Mouse (Mus musculus) gastrocnemius, postnatal 14 days (tissue): ENCODE data around the gene Zp2. TPM values are rescaled to one million over a fixed set of nuclear protein-coding genes. Genes with fewer than 3 reads are reported as not detected.

Source experiments
- DNase-seq: peaks from one replicate; pipeline ENCODE4 v3.0.0; 2021; ENCODE audit warnings: mixed read lengths
- intact Hi-C: fragments of 180-260 bp; cut with DNase I; formaldehyde crosslinking; loops from one replicate; pipeline ENCODE4 v1.15.1; 2025; ENCODE audit warnings: low total_unique reads
- total RNA-seq, 2 experiments: library from RNA; stranded (reverse); gene quantifications; 2 replicates each; pipeline ENCODE4 v1.2.3; 2021

The Zp2 gene
- total RNA-seq, 2 experiments from 2014 or later, result 0.51 to 0.84 TPM

DNA sequence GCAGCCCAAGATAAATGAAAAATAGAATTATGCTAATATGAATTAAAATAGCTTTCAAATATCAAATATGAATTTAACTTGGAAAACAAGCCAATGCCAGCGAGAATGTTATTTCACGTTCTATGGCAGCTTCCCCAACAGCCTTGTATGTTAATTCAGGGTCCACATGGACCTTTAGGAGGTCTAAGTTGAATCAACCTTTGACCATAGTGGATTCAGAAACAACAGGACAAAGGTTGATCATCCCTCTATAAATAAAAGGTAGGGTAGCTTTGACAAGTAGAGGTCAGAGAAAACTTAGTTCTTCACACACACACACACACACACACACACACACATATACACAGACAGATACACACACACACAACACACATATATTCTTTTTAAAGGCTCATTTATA is 5.8 kb upstream of the Zp2 start:
- intact Hi-C loops, result no loop called here

DNA sequence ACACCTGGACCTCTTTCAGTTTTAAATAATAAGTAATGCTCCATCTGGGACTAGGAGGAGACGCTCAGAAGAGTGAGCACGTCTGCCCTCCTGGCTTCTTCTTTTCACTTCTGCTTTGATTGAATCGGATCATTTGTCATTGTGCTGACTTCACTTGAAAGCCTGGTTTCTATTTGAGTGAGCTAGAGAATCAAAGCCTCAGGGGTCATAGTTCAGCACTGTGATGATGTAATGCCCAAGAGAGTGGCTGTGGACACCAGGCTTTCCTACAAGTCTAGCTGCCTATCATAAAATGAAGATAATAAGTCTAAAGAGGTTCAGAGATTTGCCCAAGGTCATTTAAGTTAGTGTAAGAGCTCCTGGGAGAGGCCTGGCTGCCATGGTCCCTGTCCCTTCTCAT is 5.2 kb upstream of the Zp2 start:
- intact Hi-C loops, result no loop called here
- DNase-seq, result no peak

More for the DNA sequence above, 5.8 kb upstream of the Zp2 start:
- no peak for DNase-seq

DNA sequence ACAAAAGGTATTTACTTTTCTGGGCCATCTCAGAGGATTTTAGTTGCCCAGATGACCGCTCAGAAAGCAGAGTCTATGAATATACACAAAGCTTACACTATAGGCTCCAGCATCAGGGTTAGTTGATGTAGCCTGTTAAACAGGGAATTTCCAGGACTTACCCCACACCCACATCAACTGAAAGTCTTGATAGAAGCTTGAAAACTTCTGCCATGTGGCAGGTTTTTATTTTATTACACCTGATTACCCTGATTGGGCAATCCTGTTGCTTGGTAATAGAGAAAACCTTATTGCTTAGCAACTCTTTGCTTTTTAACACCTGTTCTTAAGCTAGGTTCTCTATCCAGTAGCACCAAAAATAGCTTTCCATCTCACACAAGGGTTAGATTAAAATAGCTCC is 2.3 kb downstream of the Zp2 start:
- intact Hi-C loops, result no loop called here
- DNase-seq, result no peak

- no peak for DNase-seq
- intact Hi-C loops, result no loop called here
Measured at GRCm38 (mm10) chr7:120128951-120129350, 16.1 kb downstream of the Zp2 start.

DNA sequence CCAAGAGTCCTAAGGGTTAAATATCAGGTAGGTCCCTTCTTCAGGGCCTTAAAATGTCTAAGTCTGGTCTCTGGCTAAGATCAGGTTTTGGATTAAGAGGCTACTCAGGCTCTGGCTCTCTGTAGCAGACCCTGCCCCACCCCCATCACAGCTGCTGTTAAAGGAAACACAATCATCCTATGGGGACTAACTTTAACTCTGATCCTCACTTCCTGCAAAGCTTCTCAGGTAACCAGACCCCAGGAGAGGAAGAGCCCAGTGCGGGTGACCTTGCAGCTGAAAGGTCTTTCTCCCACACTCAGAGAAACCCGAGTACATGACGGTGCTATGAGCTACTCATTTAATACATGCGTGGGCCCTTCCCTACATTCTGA is 17.4 kb downstream of the Zp2 start:
- intact Hi-C loops, result no loop called here
- no peak for DNase-seq

- no peak for DNase-seq
- intact Hi-C loops, result no loop called here
Measured at GRCm38 (mm10) chr7:120126976-120127685, 18.0 kb downstream of the Zp2 start.

- intact Hi-C loops, result loop anchor here (2.0 kb wide), 1 partner anchor 80 kb away; no protein-coding TSS in a partner anchor
- peak; percentile 57 for DNase-seq
Measured at GRCm38 (mm10) chr7:120124844-120125243, 20.2 kb downstream of the Zp2 start.

DNA sequence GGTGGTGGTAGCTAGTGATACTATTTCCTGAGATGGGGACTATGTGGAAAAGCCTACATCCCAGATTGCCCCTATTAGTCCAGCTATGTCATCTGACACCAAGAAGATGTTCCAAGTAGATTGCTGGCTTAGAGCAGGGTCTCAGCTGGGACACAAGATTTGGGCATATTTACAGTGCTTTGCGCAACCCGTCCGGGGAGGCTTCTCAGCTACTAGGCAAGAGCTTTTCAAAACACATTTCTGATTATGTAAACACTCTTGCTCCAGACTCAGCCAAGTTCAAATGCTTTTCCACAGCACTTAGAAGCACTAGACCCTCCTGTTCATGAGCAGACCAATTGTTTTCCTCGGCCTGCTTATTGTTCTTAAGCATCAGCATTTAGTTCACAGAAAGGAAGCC is 21.3 kb downstream of the Zp2 start:
- intact Hi-C loops, result loop anchor here (2.0 kb wide), 1 partner anchor 81 kb away; no protein-coding TSS in a partner anchor
- no peak for DNase-seq

- no peak for DNase-seq
- intact Hi-C loops, result no loop called here
Measured at GRCm38 (mm10) chr7:120117529-120117928, 27.6 kb downstream of the Zp2 start.

GRCm38 (mm10) chr7:120116976-120117375 is 28.1 kb downstream of the Zp2 start:
- intact Hi-C loops, result no loop called here
- DNase-seq, result no peak

DNA sequence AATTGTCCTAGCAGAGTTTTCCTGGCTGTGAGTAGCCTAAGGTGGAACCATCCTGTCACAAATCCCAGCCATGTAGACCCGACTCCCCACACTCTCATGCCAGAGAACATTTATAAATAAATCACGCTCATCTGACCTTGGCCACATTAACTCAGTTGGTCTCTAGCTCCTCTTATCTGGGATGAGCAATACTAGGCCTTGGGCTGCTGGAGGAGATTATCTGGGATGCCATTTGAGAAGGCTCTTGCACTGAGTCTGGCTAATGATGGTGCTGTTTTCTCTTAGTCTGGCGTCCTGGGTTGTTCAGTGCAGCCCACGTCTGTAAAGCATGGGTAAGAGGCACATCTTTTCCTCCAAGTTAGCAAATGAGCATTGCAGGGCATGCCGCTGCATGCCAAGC is 35.4 kb downstream of the Zp2 start:
- intact Hi-C loops, result no loop called here
- DNase-seq, result no peak

DNA sequence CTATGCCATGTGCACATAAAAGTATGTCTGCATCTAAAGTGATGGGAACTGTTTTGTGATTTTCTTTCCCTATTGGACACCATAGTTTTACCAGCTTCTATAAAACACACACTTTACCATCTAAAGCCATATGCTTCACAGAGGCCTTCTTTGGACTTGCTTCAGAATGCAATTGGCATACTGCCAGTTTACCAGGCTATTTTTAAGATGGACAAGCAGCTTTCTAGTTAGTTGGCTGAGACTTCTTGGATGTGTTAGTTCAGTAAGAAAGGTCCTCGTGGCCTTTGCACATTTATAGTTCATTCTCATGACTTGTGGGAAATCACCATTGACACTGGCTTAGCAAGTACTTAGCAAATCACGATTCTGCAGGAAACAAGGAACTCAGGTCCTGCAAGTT is 38.7 kb downstream of the Zp2 start:
- intact Hi-C loops, result no loop called here
- no peak for DNase-seq

DNA sequence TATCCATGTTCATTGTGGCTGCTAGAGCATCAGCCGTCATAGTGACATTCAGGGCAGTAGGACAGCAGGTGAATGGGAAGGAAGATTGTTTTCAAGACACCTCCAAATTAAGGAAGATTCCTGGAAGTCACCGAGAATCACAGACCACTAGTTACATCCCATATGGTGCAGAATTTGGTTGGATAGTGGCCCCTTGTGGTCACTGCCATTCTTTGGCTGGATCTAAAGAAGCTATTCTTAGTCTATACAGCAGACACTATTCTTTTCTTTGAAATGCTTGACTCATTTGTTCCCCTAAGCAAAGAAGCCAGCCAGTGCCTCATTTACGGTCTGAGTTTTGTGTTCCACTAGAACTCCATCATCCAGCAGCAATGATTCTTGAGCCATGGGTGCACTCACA is 40.1 kb downstream of the Zp2 start:
- DNase-seq, result no peak
- intact Hi-C loops, result no loop called here

GRCm38 (mm10) chr7:120103019-120103567 is 42.0 kb downstream of the Zp2 start:
- intact Hi-C loops, result no loop called here
- DNase-seq, result no peak

DNA sequence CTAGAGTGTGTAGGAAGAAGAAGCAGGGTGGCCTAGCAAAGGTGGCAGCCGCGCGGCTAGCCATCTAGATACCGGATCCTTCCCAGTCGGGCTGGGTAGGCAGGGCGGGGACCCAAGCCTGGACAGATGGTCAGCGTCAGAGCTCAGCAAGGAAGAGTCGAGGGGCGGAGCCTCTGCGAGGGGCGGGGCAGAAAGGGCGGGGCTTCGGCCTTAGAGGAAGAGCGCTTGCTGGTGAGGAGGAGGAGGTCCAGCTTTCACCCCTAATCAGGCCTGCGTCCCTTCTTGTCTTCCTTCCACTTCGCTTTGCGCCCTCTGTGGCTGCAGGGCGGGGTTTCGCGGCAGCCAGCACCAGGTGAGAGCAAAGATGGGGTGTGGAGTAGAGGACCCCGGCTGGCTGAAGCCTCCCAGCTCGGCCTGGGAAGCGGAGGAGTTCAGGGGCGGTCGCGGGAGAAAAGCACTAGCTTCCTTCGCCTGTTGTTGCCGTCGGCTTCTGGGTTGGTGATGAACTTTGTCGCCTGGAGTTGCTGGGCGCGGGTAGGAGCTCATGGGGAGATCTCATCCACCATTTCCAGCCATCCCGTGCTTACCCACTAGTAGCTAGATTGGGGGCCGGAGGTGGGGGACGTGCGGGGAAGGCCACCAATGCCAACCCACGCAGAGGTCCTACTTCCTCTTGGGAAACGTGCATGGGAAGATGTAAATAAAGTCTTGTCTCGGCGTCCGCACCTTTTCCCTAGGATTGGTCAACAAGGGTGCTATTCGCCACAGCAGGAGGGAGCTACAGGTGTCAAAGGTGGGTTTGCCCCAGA is 42.7 kb downstream of the Zp2 start, which contains the start of gene Tmem159:
TSS of gene Tmem159 (plus strand) at position 190 of the 809 bp plus-strand sequence.
- intact Hi-C loops, result no loop called here

GRCm38 (mm10) chr7:120098403-120098802 is 46.7 kb downstream of the Zp2 start:
- intact Hi-C loops, result loop anchor here (10.0 kb wide), 1 partner anchor 244 kb away; no protein-coding TSS in a partner anchor
- DNase-seq, result peak; percentile 59

More for the DNA sequence above, 42.7 kb downstream of the Zp2 start, which contains the start of gene Tmem159:
- peak; percentile 90 for DNase-seq

- intact Hi-C loops, result loop anchor here (10.0 kb wide), 1 partner anchor 243 kb away; no protein-coding TSS in a partner anchor
- peak; percentile 35 for DNase-seq
Measured at GRCm38 (mm10) chr7:120097845-120098244, 47.2 kb downstream of the Zp2 start.

- intact Hi-C loops, result loop anchor here (10.0 kb wide), 1 partner anchor 240 kb away; no protein-coding TSS in a partner anchor
- DNase-seq, result no peak
Measured at GRCm38 (mm10) chr7:120095180-120095579, 49.9 kb downstream of the Zp2 start, which contains the start of gene Dnah3. Gene Dnah3 (minus strand): TSS chr7:120095280.

DNA sequence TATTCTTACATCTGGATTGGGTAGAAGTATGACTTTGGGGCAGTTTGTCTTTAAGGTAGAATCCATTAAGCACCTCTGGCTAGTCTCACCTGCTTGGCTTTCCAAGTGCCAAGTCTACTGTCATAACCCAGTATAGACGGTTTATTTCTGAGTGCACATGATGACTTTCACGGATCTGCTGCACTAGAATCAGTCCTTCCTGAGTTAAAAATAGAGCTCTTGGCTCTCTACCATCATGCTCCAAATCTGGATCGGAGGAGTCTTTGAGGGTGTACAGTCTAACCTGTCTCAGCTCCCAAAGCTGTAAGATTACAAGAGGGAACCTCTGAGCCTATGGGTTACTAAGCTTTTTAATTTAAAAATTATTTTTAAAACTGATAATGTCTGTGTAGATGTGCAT is 50.9 kb downstream of the Zp2 start:
- DNase-seq, result no peak
- intact Hi-C loops, result loop anchor here (10.0 kb wide), 1 partner anchor 239 kb away; no protein-coding TSS in a partner anchor

DNA sequence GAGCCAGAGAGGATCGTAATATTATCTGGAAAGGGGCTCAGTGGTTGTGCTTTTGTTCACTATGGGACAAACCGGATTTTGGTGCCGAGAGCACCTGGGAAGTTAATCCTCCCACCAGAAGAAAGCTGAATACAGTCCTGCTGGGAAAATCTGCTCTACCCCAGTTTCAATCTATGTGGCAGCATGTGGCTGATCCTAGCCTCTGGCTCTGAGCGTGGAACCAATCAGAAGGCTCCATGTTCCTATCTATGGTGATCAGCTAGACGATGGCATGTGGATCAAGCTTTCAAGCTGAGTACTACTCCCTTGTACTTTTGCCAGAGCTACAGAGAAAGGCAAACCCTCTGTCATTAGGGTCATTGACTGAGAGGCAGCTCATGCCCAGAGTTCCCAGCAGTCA is 52.1 kb downstream of the Zp2 start:
- DNase-seq, result no peak
- intact Hi-C loops, result loop anchor here (10.0 kb wide), 1 partner anchor 238 kb away; no protein-coding TSS in a partner anchor
